Mouse (Mus musculus) heart, embryonic 16.5 days (tissue): ENCODE measurements around the gene Lrrc1. TPM values are rescaled to one million over a fixed set of nuclear protein-coding genes. Genes with fewer than 3 reads are reported as not detected.

Experiments
- ATAC-seq: fragments of 200-750 bp; cut with Nextera tagmentation; replicated peaks from 2 replicates; pipeline ENCODE4 v1.8.0; 2017; ENCODE audit warnings: moderate number of reproducible peaks; ENCODE audit not compliant: insufficient read depth, low FRiP score; ENCODE audit errors: extremely low read depth
- H3K27ac ChIP-seq: fragments of 300-500 bp; sonication (generic); 2 replicates; pipeline ENCODE4 v1.5.1; 2014; ENCODE audit warnings: mild to moderate bottlenecking, low read length, control low read depth, moderate library complexity
- H3K27me3 ChIP-seq: fragments of 300-500 bp; sonication (generic); 2 replicates; pipeline ENCODE4 v1.6.1; 2014; ENCODE audit warnings: low read length, mixed read lengths; ENCODE audit not compliant: control insufficient read depth, insufficient read depth
- H3K36me3 ChIP-seq: fragments of 300-500 bp; sonication (generic); 2 replicates; pipeline ENCODE4 v1.6.1; 2014; ENCODE audit not compliant: control insufficient read depth, insufficient read depth
- H3K4me1 ChIP-seq: fragments of 300-500 bp; sonication (generic); 2 replicates; pipeline ENCODE4 v1.6.1; 2014; ENCODE audit warnings: low read length, mixed read lengths; ENCODE audit not compliant: control insufficient read depth, insufficient read depth
- H3K4me2 ChIP-seq: fragments of 300-500 bp; sonication (generic); 2 replicates; pipeline ENCODE4 v1.6.1; 2014; ENCODE audit warnings: low read depth, mild to moderate bottlenecking, control low read depth, low read length
- H3K4me3 ChIP-seq: fragments of 300-500 bp; sonication (generic); 2 replicates; pipeline ENCODE4 v1.5.1; 2014; ENCODE audit warnings: mild to moderate bottlenecking, control low read depth, low read length
- H3K9ac ChIP-seq: fragments of 300-500 bp; sonication (generic); 2 replicates; pipeline ENCODE4 v1.6.1; 2014; ENCODE audit warnings: low read length, control low read depth
- H3K9me3 ChIP-seq: fragments of 300-500 bp; sonication (generic); replicated peaks from 2 replicates; pipeline ENCODE4 v1.6.1; 2016; ENCODE audit warnings: low read length; ENCODE audit not compliant: control insufficient read depth
- WGBS: fragments of 180-500 bp; shearing (Covaris S2); extraction: QIAGEN DNeasy Blood & Tissue Kit; methylation state at CpG from one replicate; pipeline ENCODE4 v1.1.7; 2014; 5-methylcytosine and 5-hydroxymethylcytosine counted together
- microRNA-seq: library from miRNA; unstranded; fragments of <30 nt; microRNA quantifications from one replicate; pipeline ENCODE4, GENCODE M21; 2017
- polyA plus RNA-seq: library from polyadenylated mRNA; unstranded; fragments of >200 nt; fragmentation: Nextera tagmentation; extraction: Ambion mirVana; gene quantifications from 2 replicates; pipeline ENCODE4 v1.2.1, GENCODE M21; 2015

Lrrc1 gene
- polyA plus RNA-seq, 1 experiment from 2014 or later, result 23.6 TPM

DNA sequence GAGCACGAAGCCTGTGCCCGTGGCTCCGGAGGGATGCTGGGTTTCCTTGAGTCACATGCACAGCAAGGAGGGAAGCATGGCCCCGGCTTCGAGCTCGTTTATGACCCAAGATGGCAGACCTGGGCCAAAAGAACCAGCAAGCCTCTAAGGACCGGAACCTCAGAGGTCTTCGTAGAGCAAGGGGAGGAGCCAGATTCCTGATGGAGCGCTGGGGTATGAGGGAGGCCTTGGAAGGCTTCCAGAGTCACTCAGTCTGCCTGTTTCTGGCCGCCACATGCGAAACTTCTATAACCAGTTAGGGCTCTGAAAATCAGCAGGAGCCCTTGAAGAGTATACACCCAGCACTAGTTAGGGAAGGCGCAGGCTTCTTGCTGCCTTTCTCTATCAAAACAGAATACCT, 159.1 kb downstream of the Lrrc1 start:
- Histone ChIP-seq H3K36me3 (no peaks in the 10 kb centered on the region), H3K27ac (no peak overlapping the region), H3K9me3 (no peaks in the 10 kb centered on the region), H3K4me2 (peak overlapping the region; percentile 54), H3K4me3 (peak overlapping the region; percentile 6; the same call in 1 of the 2 replicates), H3K9ac (peak overlapping the region; percentile 18; the same call in 1 of the 2 replicates), H3K27me3 (no peaks in the 10 kb centered on the region), H3K4me1 (peaks cover 8% of the 10 kb centered on the region)
- peak; percentile 43 for ATAC-seq
- 42% methylated on average over 12 of the region's 12 CpGs for WGBS

DNA sequence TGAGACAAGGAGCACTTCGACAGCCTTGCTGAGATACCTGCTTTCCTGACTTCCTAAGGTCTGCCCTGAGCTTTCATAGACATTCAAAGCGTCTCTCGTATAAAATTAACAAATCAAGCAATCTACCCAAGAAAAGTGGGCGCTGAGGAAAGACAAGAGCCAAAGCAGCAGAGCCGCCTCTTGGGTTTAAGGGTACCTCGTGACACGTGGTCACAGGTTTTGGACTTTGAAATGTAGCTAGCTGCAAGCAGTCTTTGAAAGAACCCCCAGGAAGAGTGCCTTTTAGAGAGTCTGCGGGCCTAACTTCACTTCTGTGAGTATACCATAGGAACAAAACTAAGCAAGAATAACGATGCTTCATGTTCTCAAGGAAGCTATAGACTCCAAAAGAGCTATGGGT, 160.0 kb downstream of the Lrrc1 start:
- no peaks in the 10 kb centered on the region for H3K27me3 ChIP-seq
- H3K4me2 ChIP-seq, result no peak overlapping the region
- no peaks in the 10 kb centered on the region for H3K9me3 ChIP-seq
- no peaks in the 10 kb centered on the region for H3K36me3 ChIP-seq
- no peak overlapping the region for H3K4me3 ChIP-seq
- 89% methylated on average over 9 of the region's 9 CpGs for WGBS
- no peak overlapping the region for H3K9ac ChIP-seq
- ATAC-seq, result no peak
- no peak overlapping the region for H3K27ac ChIP-seq
- peaks cover 8% of the 10 kb centered on the region for H3K4me1 ChIP-seq

DNA sequence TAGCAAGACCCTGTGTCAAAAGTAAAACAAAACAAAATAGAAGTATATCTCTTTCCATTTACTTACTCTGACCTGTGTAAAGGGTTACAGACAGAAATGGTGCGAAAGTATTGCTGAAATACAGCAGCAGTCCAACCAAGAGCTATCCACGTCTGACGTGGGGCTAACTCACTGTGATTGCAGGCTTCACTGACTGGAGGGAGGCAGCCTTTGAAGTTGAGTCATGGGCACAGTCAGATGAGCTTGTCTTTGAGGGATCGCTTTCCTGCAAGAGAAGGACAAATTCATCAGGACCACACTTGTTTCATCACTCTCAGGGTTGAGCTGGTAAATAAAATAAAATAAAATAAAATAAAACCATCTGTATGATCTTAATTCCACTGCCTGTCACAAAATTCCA, 160.7 kb downstream of the Lrrc1 start:
- H3K4me3 ChIP-seq, result no peak overlapping the region
- H3K27ac ChIP-seq, result no peak overlapping the region
- no peak for ATAC-seq
- no peaks in the 10 kb centered on the region for H3K36me3 ChIP-seq
- H3K27me3 ChIP-seq, result no peaks in the 10 kb centered on the region
- H3K9ac ChIP-seq, result no peak overlapping the region
- no peak overlapping the region for H3K4me2 ChIP-seq
- WGBS, result 74% methylated on average over 4 of the region's 4 CpGs
- H3K9me3 ChIP-seq, result no peaks in the 10 kb centered on the region
- peaks cover 8% of the 10 kb centered on the region for H3K4me1 ChIP-seq

GRCm38 (mm10) chr9:77382514-77382913, 162.2 kb downstream of the Lrrc1 start:
- Histone ChIP-seq H3K36me3 (no peaks in the 10 kb centered on the region), H3K27me3 (no peaks in the 10 kb centered on the region), H3K9ac (no peak overlapping the region), H3K9me3 (no peaks in the 10 kb centered on the region), H3K4me1 (peaks cover 14% of the 10 kb centered on the region), H3K4me2 (no peak overlapping the region), H3K4me3 (no peak overlapping the region), H3K27ac (no peak overlapping the region)
- no peak for ATAC-seq
- WGBS, result 37% methylated on average over 3 of the region's 3 CpGs

DNA sequence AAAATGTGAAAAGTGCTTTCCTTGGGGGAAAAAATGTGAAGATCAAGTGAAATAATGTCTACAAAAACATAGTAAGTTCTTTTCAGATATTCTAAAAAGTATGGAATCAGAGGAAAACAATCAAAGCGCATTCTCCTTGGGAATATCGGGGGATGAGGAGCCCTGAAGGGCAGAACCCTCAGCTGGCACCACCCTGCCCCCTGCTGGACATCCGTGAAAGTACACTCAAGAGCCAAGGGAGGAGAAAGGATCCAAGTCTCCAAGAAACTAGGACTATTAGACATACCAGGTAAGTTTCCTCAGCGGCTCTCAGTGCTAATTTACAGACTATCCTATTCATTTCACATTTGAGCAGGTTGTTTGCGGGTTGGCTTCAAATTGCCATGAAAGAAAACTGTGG, 163.1 kb downstream of the Lrrc1 start:
- whole genome bisulfite sequencing, result 9% methylated on average over 5 of the region's 5 CpGs
- Histone ChIP-seq H3K27ac (no peak overlapping the region), H3K27me3 (no peaks in the 10 kb centered on the region), H3K4me2 (no peak overlapping the region), H3K36me3 (no peaks in the 10 kb centered on the region), H3K4me1 (peaks cover 15% of the 10 kb centered on the region), H3K9ac (no peak overlapping the region), H3K9me3 (no peaks in the 10 kb centered on the region), H3K4me3 (no peak overlapping the region)
- no peak for ATAC-seq

Small RNAs within 50 kb of the gene (microRNA-seq; reads per million reads assigned to microRNA genes)
- not detected for gene Gm25250

Other genes with a start within 250 kb of the Lrrc1 start
- 94.1 and 101 TPM in 2 replicates for gene Mlip, start 191.9 kb downstream of the Lrrc1 start, polyA plus RNA-seq
- gene Klhl31, start 91.6 kb upstream of the Lrrc1 start, polyA plus RNA-seq, result 54.2 and 59.9 TPM in 2 replicates
- 6.6 and 7.4 TPM in 2 replicates for gene Gclc, start 209.7 kb upstream of the Lrrc1 start, polyA plus RNA-seq